Mouse (Mus musculus): Measurements from ENCODE around the gene Cfap77. TPM values are rescaled to one million over a fixed set of nuclear protein-coding genes. Genes with fewer than 3 reads are reported as not detected.

Cfap77 gene
- polyA plus RNA-seq, 1 experiment from 2014 or later: 0.23 TPM

DNA sequence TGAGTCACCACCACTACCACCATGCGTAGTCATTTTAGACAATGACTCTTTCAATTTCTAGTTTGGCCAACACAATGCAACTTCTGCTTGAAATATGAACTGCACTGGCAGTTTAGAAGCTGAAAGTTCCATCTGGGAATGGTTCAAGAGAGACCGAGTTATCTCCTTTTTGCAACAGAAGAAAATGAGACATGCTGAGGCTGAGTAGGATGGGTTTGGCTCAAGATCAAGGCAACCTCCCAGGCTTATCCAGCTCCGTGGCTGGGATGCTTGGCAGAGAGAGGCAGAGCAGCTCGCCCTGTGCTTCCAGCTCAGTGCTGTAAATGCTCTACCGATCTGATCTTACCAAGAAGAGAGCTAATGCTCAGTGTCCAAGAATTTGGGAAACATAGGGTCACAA, 29.6 kb downstream of the Cfap77 start:
- ChIA-PET POLR2A (no interaction called here), CTCF (no interaction called here)
- DNase-seq (ENCODE audit: low read depth, low spot score): no peak
- no peak for ATAC-seq
- no peak for TF ChIP-seq CTCF (IDR thresholded peaks at IDR 0.05)
- in situ Hi-C loops (cut with MboI; ENCODE audit: low pct_unique_long_range_greater_than_20kb): no loop called here
- peaks cover 41% of the 10 kb centered on the region for H3K27me3 ChIP-seq

GRCm38 (mm10) chr2:29023001-29023400, 31.9 kb downstream of the Cfap77 start:
- ChIA-PET POLR2A (no interaction called here), CTCF (no interaction called here)
- TF ChIP-seq CTCF (IDR thresholded peaks at IDR 0.05): no peak
- H3K27me3 ChIP-seq: peaks cover 43% of the 10 kb centered on the region
- DNase-seq (ENCODE audit: low read depth, low spot score) (no peak), ATAC-seq (no peak)
- in situ Hi-C loops (cut with MboI; ENCODE audit: low pct_unique_long_range_greater_than_20kb): no loop called here

- ChIA-PET POLR2A (no interaction called here), CTCF (no interaction called here)
- DNase-seq (ENCODE audit: low read depth, low spot score) (no peak), ATAC-seq (no peak)
- no peak for TF ChIP-seq CTCF (IDR thresholded peaks at IDR 0.05)
- H3K27me3 ChIP-seq: peaks cover 51% of the 10 kb centered on the region
- in situ Hi-C loops (cut with MboI; ENCODE audit: low pct_unique_long_range_greater_than_20kb): no loop called here
These were observed 33.8 kb downstream of the Cfap77 start for GRCm38 (mm10) chr2:29021025-29021424.

- ATAC-seq (no peak), DNase-seq (ENCODE audit: low read depth, low spot score) (no peak)
- in situ Hi-C loops (cut with MboI; ENCODE audit: low pct_unique_long_range_greater_than_20kb): no loop called here
- CTCF ChIA-PET: no interaction called here
- H3K27me3 ChIP-seq: peaks cover 58% of the 10 kb centered on the region
- POLR2A ChIA-PET: no interaction called here
- no peak for TF ChIP-seq CTCF (IDR thresholded peaks at IDR 0.05)
These were observed 36.2 kb downstream of the Cfap77 start for GRCm38 (mm10) chr2:29018680-29019079.

DNA sequence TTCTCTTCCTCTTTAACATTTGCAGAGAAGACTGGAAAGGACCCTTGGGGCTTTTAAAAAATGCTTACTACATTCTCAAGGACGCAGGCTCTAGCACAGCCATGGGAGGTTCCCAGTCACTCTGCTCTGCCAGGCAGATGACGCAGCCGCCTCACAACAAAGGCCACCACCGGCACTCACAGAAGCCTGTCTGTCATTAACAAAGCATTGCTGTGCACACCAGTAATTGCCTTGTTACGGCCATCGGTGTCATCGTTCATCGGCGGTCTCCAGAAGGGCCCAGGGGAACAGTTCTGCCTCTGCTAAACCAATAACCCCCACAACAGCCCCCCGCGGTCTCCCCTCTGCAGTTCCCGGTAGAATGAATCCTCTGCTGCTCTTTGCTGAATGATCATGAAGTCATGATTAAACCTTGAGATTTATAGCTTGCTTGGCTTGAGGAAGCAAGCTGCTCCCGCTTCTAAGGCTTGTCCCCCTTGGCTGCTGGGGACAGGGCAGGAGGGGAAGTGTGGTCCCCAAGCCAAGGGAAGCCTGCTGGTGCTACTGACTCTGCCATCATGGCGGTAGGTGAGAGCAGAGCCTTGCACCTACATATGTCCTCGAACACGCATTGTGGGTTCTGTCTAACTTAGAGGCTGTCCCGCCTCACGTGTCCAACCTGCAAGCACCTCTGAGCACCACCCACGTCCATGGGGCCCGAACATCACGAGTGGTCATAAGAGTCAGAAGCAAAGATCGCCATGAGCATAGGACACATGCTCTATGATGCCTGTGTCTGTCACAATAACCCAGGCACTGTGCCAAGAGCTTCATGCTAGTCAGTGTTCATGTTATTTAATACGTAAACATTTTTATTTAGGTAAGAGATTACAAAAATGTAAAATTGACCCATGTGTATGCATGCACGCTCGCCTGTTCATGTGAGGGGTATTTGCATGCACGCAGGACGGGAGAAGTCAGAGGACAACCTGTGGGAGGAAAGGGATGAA, 38.0 kb downstream of the Cfap77 start:
- CTCF ChIA-PET: no interaction called here
- H3K27me3 ChIP-seq: peaks cover 63% of the 10 kb centered on the region
- in situ Hi-C loops (cut with MboI; ENCODE audit: low pct_unique_long_range_greater_than_20kb): no loop called here
- POLR2A ChIA-PET: no interaction called here
- ATAC-seq (no peak), DNase-seq (ENCODE audit: low read depth, low spot score) (no peak)
- TF ChIP-seq CTCF (IDR thresholded peaks at IDR 0.05): no peak

- POLR2A ChIA-PET: no interaction called here
- no peak for TF ChIP-seq CTCF (IDR thresholded peaks at IDR 0.05)
- peaks cover 77% of the 10 kb centered on the region for H3K27me3 ChIP-seq
- ATAC-seq (no peak), DNase-seq (ENCODE audit: low read depth, low spot score) (no peak)
- CTCF ChIA-PET: no interaction called here
- in situ Hi-C loops (cut with MboI; ENCODE audit: low pct_unique_long_range_greater_than_20kb): no loop called here
These were observed 42.3 kb downstream of the Cfap77 start for GRCm38 (mm10) chr2:29012523-29012922.

DNA sequence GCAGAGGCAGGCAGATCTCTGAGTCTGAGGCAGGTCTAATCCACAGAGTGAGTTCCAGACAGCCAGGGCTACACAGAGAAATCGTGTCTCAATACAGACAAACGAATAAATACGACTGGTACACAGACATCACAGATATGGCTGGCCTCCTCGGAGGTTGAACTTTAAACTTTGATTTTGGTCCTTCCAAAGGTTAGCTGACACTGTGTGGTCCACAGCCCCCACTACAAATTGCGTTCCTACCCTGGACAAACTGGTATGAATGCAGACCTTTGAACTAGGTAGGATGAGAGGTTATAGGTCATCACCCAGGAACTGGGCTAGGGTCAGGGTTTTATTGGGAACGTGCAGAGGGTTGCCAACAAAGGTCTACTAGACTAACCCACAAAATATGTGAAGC, 47.2 kb downstream of the Cfap77 start:
- in situ Hi-C loops (cut with MboI; ENCODE audit: low pct_unique_long_range_greater_than_20kb): no loop called here
- DNase-seq (ENCODE audit: low read depth, low spot score): no peak
- H3K27me3 ChIP-seq: peaks cover 77% of the 10 kb centered on the region
- ChIA-PET POLR2A (no interaction called here), CTCF (no interaction called here)
- TF ChIP-seq CTCF (IDR thresholded peaks at IDR 0.05): no peak
- no peak for ATAC-seq

DNA sequence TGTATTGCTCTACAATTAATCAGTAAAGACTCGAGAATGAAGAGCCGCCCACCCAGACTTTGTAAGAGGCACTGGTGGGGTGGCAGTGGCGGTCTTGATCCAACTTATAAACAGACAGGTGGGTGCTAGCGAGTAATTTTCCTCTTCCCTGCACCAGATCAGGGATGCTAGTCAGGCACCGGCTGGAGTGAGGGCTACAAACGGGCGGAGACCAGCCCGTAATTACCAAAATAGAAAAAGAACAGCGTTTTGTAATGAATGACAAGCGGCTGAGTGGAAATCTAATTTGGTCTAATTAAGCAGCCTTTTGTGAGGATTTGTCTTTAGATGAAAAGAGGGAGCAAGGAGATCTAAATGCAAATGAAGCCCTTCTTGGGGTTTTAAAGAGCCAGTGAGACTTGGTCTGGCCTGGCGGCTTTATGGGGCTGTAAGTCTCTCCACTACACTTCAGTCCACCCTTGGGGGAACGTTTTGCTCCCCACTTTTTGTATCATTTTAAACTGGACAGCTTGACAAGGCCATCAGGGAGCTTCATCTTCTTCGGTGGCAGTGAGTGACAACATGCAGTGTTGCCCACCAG, 48.3 kb downstream of the Cfap77 start:
- in situ Hi-C loops (cut with MboI; ENCODE audit: low pct_unique_long_range_greater_than_20kb): no loop called here
- ChIA-PET POLR2A (no interaction called here), CTCF (no interaction called here)
- TF ChIP-seq CTCF (IDR thresholded peaks at IDR 0.05): no peak
- no peak for ATAC-seq
- DNase-seq (ENCODE audit: low read depth, low spot score): no peak
- peaks cover 73% of the 10 kb centered on the region for H3K27me3 ChIP-seq

DNA sequence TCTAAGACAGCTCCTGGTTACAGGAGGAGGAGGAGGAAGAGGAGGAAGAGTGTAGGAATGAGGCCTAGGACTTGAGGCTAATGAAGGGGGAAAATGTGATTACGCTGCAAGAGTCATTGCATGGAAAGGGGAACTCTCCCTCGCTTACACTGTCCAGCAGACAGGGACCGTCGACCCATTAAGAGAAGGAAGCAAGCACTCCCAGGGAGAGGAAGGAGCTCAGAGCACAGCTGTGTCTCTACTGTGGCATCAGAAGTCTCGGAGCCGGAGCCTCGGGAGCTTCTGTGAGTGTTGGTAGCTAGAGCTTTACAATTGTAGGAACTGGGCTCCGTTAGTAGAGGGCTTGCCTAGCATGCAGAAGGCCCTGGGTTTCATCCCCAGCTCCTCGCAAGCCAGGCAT, 50.8 kb downstream of the Cfap77 start:
- no peak for DNase-seq (ENCODE audit: low read depth, low spot score)
- no peak for TF ChIP-seq CTCF (IDR thresholded peaks at IDR 0.05)
- ChIA-PET CTCF (no interaction called here), POLR2A (no interaction called here)
- ATAC-seq: no peak
- in situ Hi-C loops (cut with MboI; ENCODE audit: low pct_unique_long_range_greater_than_20kb): no loop called here
- H3K27me3 ChIP-seq: peaks cover 58% of the 10 kb centered on the region

GRCm38 (mm10) chr2:28998246-28998645, 56.6 kb downstream of the Cfap77 start:
- no peak for DNase-seq (ENCODE audit: low read depth, low spot score)
- ChIA-PET CTCF (no interaction called here), POLR2A (no interaction called here)
- no peak for TF ChIP-seq CTCF (IDR thresholded peaks at IDR 0.05)
- no peak for ATAC-seq
- in situ Hi-C loops (cut with MboI; ENCODE audit: low pct_unique_long_range_greater_than_20kb): no loop called here
- peaks cover 46% of the 10 kb centered on the region for H3K27me3 ChIP-seq

- no peak for TF ChIP-seq CTCF (IDR thresholded peaks at IDR 0.05)
- no peak for ATAC-seq
- ChIA-PET CTCF (no interaction called here), POLR2A (no interaction called here)
- DNase-seq (ENCODE audit: low read depth, low spot score): no peak
- in situ Hi-C loops (cut with MboI; ENCODE audit: low pct_unique_long_range_greater_than_20kb): no loop called here
- H3K27me3 ChIP-seq: peaks cover 37% of the 10 kb centered on the region
These were observed 57.6 kb downstream of the Cfap77 start for GRCm38 (mm10) chr2:28997161-28997834.

Measured in Patski (cell line).